Mouse (Mus musculus): ENCODE data around the gene Dok5.

The Dok5 gene

DNA sequence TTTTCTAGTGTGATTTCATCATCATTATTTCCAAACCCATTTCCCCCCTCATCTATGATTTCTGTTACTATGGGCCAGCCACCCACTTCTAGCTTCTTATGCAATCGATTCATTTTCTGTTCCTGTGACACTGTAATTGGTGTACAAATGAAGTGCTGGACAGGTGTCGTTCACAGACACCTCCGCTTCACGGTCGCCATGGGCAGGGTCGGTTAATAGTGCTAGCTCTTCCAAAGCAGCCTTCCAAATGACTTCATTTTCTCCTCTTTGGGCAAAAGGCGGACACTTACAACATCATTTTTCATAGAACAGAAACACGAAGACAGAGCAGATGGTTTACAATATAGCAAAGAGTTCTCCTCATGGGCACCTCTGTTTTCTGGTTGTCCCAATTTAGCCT lies 1.5 kb upstream of the Dok5 start:
- H3K4me3 ChIP-seq (replicated peaks; ENCODE audit: low read length), result no peak overlapping the region

DNA sequence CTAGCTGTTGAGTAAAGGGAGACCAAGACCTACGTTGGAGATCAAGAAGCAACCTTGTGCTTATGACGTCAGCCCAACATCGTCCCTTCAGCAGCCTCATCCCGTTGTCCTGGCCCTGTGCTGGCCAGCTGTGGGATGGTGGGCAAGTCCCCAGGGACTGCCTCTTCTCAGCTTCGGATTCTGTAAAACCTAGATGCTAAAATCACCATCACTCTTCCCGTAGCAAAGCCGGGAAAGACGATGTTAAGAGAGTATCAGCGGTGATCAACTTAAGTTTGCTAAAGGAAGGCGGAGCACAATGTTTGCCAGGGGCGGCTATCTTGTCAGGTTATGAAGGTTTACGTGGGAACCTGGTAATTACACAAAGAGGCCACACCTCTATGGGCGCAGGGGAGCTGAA lies 826 bp upstream of the Dok5 start:
- no peak for TF ChIP-seq NANOG (IDR thresholded peaks at IDR 0.05; ENCODE audit: borderline replicate concordance, low read length)
- no peak for TF ChIP-seq POU5F1 (IDR thresholded peaks at IDR 0.05; ENCODE audit: borderline replicate concordance, low read length)
- TF ChIP-seq CTCF (conservative IDR thresholded peaks at IDR 0.05; ENCODE audit: low read length), result no peak
- Histone ChIP-seq H3K9me3 (ENCODE audit: low read length) (no peaks in the 10 kb centered on the region), H3K27me3 (ENCODE audit: insufficient read depth, low read length) (peaks cover 35% of the 10 kb centered on the region), H3K4me3 (replicated peaks; ENCODE audit: low read length) (peak overlapping the region; percentile 79; the same call in 1 of the 2 replicates), H3K4me1 (replicated peaks; ENCODE audit: low read depth, low read length) (peaks cover 26% of the 10 kb centered on the region), H3K36me3 (ENCODE audit: insufficient read depth, low read length) (no peaks in the 10 kb centered on the region)

More for the DNA sequence above, 1.5 kb upstream of the Dok5 start:
- no peaks in the 10 kb centered on the region for H3K36me3 ChIP-seq (ENCODE audit: insufficient read depth, low read length)
- H3K4me1 ChIP-seq (replicated peaks; ENCODE audit: low read depth, low read length), result peaks cover 26% of the 10 kb centered on the region
- H3K27me3 ChIP-seq (ENCODE audit: insufficient read depth, low read length), result peaks cover 35% of the 10 kb centered on the region
- no peaks in the 10 kb centered on the region for H3K9me3 ChIP-seq (ENCODE audit: low read length)
- TF ChIP-seq NANOG (IDR thresholded peaks at IDR 0.05; ENCODE audit: borderline replicate concordance, low read length), result no peak
- no peak for TF ChIP-seq POU5F1 (IDR thresholded peaks at IDR 0.05; ENCODE audit: borderline replicate concordance, low read length)
- TF ChIP-seq CTCF (conservative IDR thresholded peaks at IDR 0.05; ENCODE audit: low read length), result no peak

GRCm38 (mm10) chr2:170731205-170731604 lies 402 bp upstream of the Dok5 start:
- Histone ChIP-seq H3K27me3 (ENCODE audit: insufficient read depth, low read length) (peaks cover 35% of the 10 kb centered on the region), H3K36me3 (ENCODE audit: insufficient read depth, low read length) (no peaks in the 10 kb centered on the region), H3K4me3 (replicated peaks; ENCODE audit: low read length) (peak overlapping the region; percentile 79), H3K4me1 (replicated peaks; ENCODE audit: low read depth, low read length) (peaks cover 26% of the 10 kb centered on the region), H3K9me3 (ENCODE audit: low read length) (no peaks in the 10 kb centered on the region)
- TF ChIP-seq CTCF (conservative IDR thresholded peaks at IDR 0.05; ENCODE audit: low read length), result no peak
- TF ChIP-seq NANOG (IDR thresholded peaks at IDR 0.05; ENCODE audit: borderline replicate concordance, low read length), result no peak
- no peak for TF ChIP-seq POU5F1 (IDR thresholded peaks at IDR 0.05; ENCODE audit: borderline replicate concordance, low read length)

DNA sequence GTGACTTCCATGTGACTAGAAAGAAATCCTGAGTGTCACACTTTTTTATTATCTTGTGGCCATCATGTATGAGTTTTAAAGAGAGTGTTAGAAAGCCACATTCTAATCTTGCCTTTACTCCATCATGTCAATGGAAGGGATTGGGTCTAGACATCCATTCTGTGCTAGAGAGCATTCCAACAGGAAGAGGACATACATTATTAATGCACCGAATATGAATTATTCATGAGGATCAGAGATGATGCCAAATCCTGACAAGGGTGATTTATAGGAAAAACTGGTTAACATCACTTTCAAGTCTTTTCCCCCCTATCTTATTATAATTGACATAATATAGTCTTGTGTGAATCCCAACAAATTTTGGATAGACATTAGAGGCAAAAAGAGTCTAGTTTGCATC lies 2.1 kb downstream of the Dok5 start:
- no peaks in the 10 kb centered on the region for H3K36me3 ChIP-seq (ENCODE audit: insufficient read depth, low read length)
- no peaks in the 10 kb centered on the region for H3K9me3 ChIP-seq (ENCODE audit: low read length)
- H3K27me3 ChIP-seq (ENCODE audit: insufficient read depth, low read length), result peaks cover 38% of the 10 kb centered on the region
- H3K4me1 ChIP-seq (replicated peaks; ENCODE audit: low read depth, low read length), result peaks cover 20% of the 10 kb centered on the region
- H3K4me3 ChIP-seq (replicated peaks; ENCODE audit: low read length), result no peak overlapping the region
- TF ChIP-seq POU5F1 (IDR thresholded peaks at IDR 0.05; ENCODE audit: borderline replicate concordance, low read length) (no peak), NANOG (IDR thresholded peaks at IDR 0.05; ENCODE audit: borderline replicate concordance, low read length) (no peak), CTCF (conservative IDR thresholded peaks at IDR 0.05; ENCODE audit: low read length) (no peak)

DNA sequence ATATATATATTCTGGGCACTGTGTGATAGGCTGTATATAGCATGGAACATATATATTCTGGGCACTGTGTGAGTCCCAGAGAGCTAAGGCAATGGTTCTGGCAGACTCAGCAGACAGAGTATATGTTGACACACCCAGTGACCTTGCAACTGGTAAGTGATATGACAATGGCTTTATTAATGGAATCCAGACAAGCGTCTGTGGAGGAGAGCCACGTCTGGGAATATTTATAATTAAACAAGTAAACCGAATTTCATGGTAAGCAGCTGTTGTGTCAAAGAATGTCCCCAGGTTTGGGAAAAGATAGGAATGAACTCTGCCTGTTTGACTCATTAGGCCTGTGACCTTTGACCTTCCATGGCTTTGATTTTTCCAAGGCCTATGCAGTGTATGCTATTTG lies 2.8 kb downstream of the Dok5 start:
- H3K27me3 ChIP-seq (ENCODE audit: insufficient read depth, low read length), result peaks cover 38% of the 10 kb centered on the region
- TF ChIP-seq CTCF (conservative IDR thresholded peaks at IDR 0.05; ENCODE audit: low read length) (no peak), POU5F1 (IDR thresholded peaks at IDR 0.05; ENCODE audit: borderline replicate concordance, low read length) (no peak), NANOG (IDR thresholded peaks at IDR 0.05; ENCODE audit: borderline replicate concordance, low read length) (no peak)
- H3K36me3 ChIP-seq (ENCODE audit: insufficient read depth, low read length), result no peaks in the 10 kb centered on the region
- no peak overlapping the region for H3K4me3 ChIP-seq (replicated peaks; ENCODE audit: low read length)
- peaks cover 20% of the 10 kb centered on the region for H3K4me1 ChIP-seq (replicated peaks; ENCODE audit: low read depth, low read length)
- H3K9me3 ChIP-seq (ENCODE audit: low read length), result no peaks in the 10 kb centered on the region

DNA sequence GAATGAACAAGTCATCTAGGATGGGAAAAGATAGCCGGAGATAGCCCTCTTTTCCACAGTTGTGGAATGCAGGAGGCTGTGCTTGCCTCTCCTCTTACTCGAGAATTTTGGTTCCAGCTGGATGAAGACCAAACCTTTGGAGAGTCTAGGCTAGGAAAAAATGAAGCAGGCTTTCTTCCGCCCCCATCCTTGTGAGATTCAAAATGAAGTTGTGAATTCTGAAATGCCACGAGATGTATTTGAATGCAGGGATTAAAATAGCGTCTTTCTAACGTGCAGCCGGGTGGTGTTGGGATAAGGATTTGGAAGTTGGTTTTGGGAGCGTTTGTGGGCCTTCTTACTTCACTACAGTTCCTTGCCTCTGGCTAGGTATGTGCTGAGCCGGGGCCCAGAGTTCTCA lies 6.8 kb downstream of the Dok5 start:
- H3K4me3 ChIP-seq (replicated peaks; ENCODE audit: low read length), result no peak overlapping the region
- peaks cover 9% of the 10 kb centered on the region for H3K27me3 ChIP-seq (ENCODE audit: insufficient read depth, low read length)
- H3K4me1 ChIP-seq (replicated peaks; ENCODE audit: low read depth, low read length), result no peaks in the 10 kb centered on the region
- H3K9me3 ChIP-seq (ENCODE audit: low read length), result no peaks in the 10 kb centered on the region
- TF ChIP-seq CTCF (conservative IDR thresholded peaks at IDR 0.05; ENCODE audit: low read length) (no peak), NANOG (IDR thresholded peaks at IDR 0.05; ENCODE audit: borderline replicate concordance, low read length) (no peak), POU5F1 (IDR thresholded peaks at IDR 0.05; ENCODE audit: borderline replicate concordance, low read length) (no peak)
- H3K36me3 ChIP-seq (ENCODE audit: insufficient read depth, low read length), result no peaks in the 10 kb centered on the region

DNA sequence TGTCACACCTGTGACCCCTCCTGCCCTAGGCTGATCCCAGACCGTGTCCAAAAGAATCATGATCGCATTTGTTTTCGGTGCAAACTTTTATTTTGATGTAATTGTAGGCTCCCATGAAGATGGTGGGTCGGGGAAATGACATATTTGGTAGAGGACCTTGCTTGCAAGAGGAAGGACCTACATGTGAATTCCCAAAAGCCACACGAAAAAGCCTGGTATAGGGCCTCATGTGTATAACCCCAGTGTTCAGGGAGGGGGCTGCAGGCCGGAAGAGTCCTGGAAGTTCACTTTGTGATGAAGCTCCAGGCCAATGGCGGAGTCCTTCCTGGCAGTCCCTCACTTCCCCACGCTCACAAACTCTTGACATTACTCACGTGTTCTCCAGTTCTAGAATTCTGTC lies 7.3 kb downstream of the Dok5 start:
- H3K36me3 ChIP-seq (ENCODE audit: insufficient read depth, low read length), result no peaks in the 10 kb centered on the region
- 0 out of 2 replicates have a peak, but pooled peaks cover 7% of the 10 kb centered on the region for H3K27me3 ChIP-seq (ENCODE audit: insufficient read depth, low read length)
- H3K9me3 ChIP-seq (ENCODE audit: low read length), result no peaks in the 10 kb centered on the region
- no peaks in the 10 kb centered on the region for H3K4me1 ChIP-seq (replicated peaks; ENCODE audit: low read depth, low read length)
- TF ChIP-seq POU5F1 (IDR thresholded peaks at IDR 0.05; ENCODE audit: borderline replicate concordance, low read length), result no peak
- TF ChIP-seq NANOG (IDR thresholded peaks at IDR 0.05; ENCODE audit: borderline replicate concordance, low read length), result no peak
- TF ChIP-seq CTCF (conservative IDR thresholded peaks at IDR 0.05; ENCODE audit: low read length), result no peak
- H3K4me3 ChIP-seq (replicated peaks; ENCODE audit: low read length), result no peak overlapping the region

DNA sequence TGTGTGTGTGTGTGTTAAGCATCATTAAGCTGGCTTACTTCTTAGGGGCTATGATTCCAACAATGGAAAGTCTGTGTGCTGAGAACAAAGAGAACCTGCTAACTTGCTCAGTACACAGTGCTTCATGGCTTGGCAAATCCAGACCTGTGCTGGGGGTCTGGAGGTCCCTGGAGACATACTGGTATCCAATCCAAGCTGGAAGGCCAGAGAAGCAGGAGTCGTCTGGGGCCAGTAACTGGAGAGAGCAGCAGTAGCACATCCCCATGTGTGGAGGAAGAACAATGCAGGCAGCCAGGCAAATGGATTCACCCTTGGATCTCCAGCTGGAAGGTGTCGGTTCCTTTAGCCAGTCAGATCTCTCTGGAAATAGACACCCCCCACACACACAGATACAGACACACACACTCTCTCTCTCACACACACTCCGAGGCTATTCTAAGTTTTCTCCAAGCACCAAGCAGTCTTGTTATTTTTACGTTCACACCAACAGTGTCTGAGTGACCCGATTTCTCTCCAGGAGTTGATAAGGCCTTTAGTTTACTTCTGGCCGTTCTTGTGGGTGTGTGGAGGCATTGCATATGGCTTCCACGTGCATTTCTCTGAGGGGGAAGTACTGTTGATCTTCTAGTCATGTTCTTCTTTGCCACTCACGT lies 8.2 kb downstream of the Dok5 start:
- peaks cover 3% of the 10 kb centered on the region; the same call in 1 of the 2 replicates for H3K27me3 ChIP-seq (ENCODE audit: insufficient read depth, low read length)
- H3K9me3 ChIP-seq (ENCODE audit: low read length), result no peaks in the 10 kb centered on the region
- H3K4me3 ChIP-seq (replicated peaks; ENCODE audit: low read length), result no peak overlapping the region
- TF ChIP-seq POU5F1 (IDR thresholded peaks at IDR 0.05; ENCODE audit: borderline replicate concordance, low read length), result no peak
- TF ChIP-seq NANOG (IDR thresholded peaks at IDR 0.05; ENCODE audit: borderline replicate concordance, low read length), result no peak
- no peak for TF ChIP-seq CTCF (conservative IDR thresholded peaks at IDR 0.05; ENCODE audit: low read length)
- no peaks in the 10 kb centered on the region for H3K4me1 ChIP-seq (replicated peaks; ENCODE audit: low read depth, low read length)
- no peaks in the 10 kb centered on the region for H3K36me3 ChIP-seq (ENCODE audit: insufficient read depth, low read length)

DNA sequence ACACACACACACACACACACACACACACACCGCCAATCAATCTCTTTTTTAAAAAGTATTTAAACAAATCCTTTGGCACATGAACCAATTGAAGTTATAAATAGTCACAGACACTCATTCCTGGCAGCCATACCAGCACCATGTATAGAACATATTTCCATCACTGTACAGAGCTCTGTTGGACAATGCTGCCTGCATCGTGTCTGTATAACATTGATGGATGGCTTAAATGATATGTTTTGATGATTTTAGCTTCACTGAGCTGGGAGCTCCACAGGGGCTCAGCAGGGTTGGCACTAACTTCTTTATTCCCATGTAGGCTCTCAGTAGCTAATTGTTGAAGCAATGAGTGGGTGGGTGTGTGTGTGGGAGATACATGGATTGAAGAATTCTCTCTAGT lies 11.9 kb downstream of the Dok5 start:
- Histone ChIP-seq H3K36me3 (ENCODE audit: insufficient read depth, low read length) (no peaks in the 10 kb centered on the region), H3K4me3 (replicated peaks; ENCODE audit: low read length) (no peak overlapping the region), H3K4me1 (replicated peaks; ENCODE audit: low read depth, low read length) (no peaks in the 10 kb centered on the region), H3K9me3 (ENCODE audit: low read length) (peaks cover 6% of the 10 kb centered on the region; the same call in 1 of the 2 replicates), H3K27me3 (ENCODE audit: insufficient read depth, low read length) (no peaks in the 10 kb centered on the region; the same call in 1 of the 2 replicates)
- TF ChIP-seq NANOG (IDR thresholded peaks at IDR 0.05; ENCODE audit: borderline replicate concordance, low read length) (no peak), POU5F1 (IDR thresholded peaks at IDR 0.05; ENCODE audit: borderline replicate concordance, low read length) (no peak)
